Mouse (Mus musculus) intestine, embryonic 16.5 days (tissue): ENCODE results near the gene Nradd. TPM values are rescaled to one million over a fixed set of nuclear protein-coding genes. Genes with fewer than 3 reads are reported as not detected.

Source experiments
- ATAC-seq: fragments of 200-750 bp; cut with Nextera tagmentation; 2 replicates; pipeline ENCODE4 v1.8.0; 2017; ENCODE audit warnings: moderate TSS enrichment, moderate library complexity
- H3K27ac ChIP-seq: fragments of 300-500 bp; sonication (generic); 2 replicates; pipeline ENCODE4 v1.5.1; 2014; ENCODE audit warnings: mild to moderate bottlenecking, low read length
- H3K27me3 ChIP-seq: fragments of 300-500 bp; sonication (generic); replicated peaks from 2 replicates; pipeline ENCODE4 v1.6.1; 2014; ENCODE audit warnings: low read length, control low read depth, mixed read lengths; ENCODE audit not compliant: control insufficient read depth, insufficient read depth
- H3K36me3 ChIP-seq: fragments of 300-500 bp; sonication (generic); 2 replicates; pipeline ENCODE4 v1.6.1; 2014; ENCODE audit warnings: low read length, control low read depth; ENCODE audit not compliant: control insufficient read depth, insufficient read depth
- H3K4me1 ChIP-seq: fragments of 300-500 bp; sonication (generic); 2 replicates; pipeline ENCODE4 v1.6.1; 2014; ENCODE audit warnings: low read length, control low read depth, mixed read lengths; ENCODE audit not compliant: control insufficient read depth, insufficient read depth
- H3K4me2 ChIP-seq: fragments of 300-500 bp; sonication (generic); 2 replicates; pipeline ENCODE4 v1.6.1; 2014; ENCODE audit warnings: low read depth, low read length, control low read depth
- H3K4me3 ChIP-seq: fragments of 300-500 bp; sonication (generic); 2 replicates; pipeline ENCODE4 v1.5.1; 2014; ENCODE audit warnings: mild to moderate bottlenecking, low read length
- H3K9ac ChIP-seq: fragments of 300-500 bp; sonication (generic); 2 replicates; pipeline ENCODE4 v1.6.1; 2014; ENCODE audit warnings: low read depth, low read length
- H3K9me3 ChIP-seq: fragments of 300-500 bp; sonication (generic); 2 replicates; pipeline ENCODE4 v1.6.1; 2016; ENCODE audit warnings: low read length, control low read depth; ENCODE audit not compliant: control insufficient read depth
- WGBS: fragments of 180-500 bp; shearing (Covaris S2); extraction: QIAGEN DNeasy Blood & Tissue Kit; methylation state at CpG from one replicate; pipeline ENCODE4 v1.1.7; 2014; 5-methylcytosine and 5-hydroxymethylcytosine counted together
- polyA plus RNA-seq: library from polyadenylated mRNA; unstranded; fragments of >200 nt; fragmentation: Nextera tagmentation; extraction: Ambion mirVana; gene quantifications from 2 replicates; pipeline ENCODE4 v1.2.1, GENCODE M21; 2015

Nradd gene
- polyA plus RNA-seq, 1 experiment from 2014 or later, result 25.7 TPM

DNA sequence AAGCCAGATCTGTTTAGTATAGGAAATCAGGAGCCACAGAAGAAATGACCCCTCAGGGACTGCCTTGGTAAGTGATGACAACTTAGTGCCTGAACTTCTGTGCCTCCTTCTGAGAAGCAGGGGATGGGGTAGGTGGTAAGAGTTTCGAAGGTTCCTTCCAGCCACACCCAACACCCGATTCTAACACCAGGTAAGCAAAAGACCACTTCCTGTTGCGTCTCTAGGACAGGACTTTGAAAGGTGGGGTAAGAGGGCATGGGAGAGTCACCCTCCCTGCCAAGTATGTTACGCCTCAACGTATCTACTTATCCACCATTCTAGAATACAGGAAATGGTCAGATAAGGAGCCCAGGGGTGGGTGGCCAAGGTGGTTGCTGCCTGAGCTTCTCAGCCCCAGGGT, 16.8 kb upstream of the Nradd start:
- WGBS, result 87% methylated on average over 5 of the region's 5 CpGs
- H3K27me3 ChIP-seq, result no peaks in the 10 kb centered on the region
- no peak for ATAC-seq

DNA sequence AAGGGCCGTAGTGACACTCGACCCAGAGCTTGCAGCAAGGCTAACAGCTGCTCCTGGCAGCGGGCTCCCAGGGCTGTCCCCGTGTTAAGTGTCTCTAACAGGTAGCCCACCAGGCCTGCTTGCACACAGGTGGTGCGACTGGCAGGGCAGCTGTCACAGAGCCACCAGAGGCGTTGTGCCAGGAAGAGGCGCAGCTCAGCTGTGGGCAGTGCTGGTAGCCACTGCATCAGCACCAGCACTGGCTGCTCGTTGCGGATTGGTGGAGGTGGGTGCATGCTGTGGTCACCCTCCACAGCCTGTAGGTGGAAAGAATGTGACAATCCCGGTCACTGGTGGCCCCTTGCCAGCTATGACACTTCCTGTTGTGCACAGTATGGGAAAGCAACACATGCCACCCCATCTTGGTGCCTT, 14.4 kb upstream of the Nradd start:
- Histone ChIP-seq H3K4me3 (no peak overlapping the region), H3K36me3 (peaks cover 3% of the 10 kb centered on the region; the same call in 1 of the 2 replicates), H3K4me2 (no peak overlapping the region), H3K9ac (no peak overlapping the region), H3K27me3 (no peaks in the 10 kb centered on the region), H3K27ac (no peak overlapping the region), H3K9me3 (no peaks in the 10 kb centered on the region), H3K4me1 (no peaks in the 10 kb centered on the region)
- ATAC-seq, result no peak
- WGBS, result 84% methylated on average over 10 of the region's 10 CpGs

More for the DNA sequence above, 16.8 kb upstream of the Nradd start:
- Histone ChIP-seq H3K36me3 (peaks cover 3% of the 10 kb centered on the region; the same call in 1 of the 2 replicates), H3K27ac (no peak overlapping the region), H3K4me1 (no peaks in the 10 kb centered on the region), H3K4me3 (no peak overlapping the region), H3K9ac (no peak overlapping the region), H3K4me2 (no peak overlapping the region), H3K9me3 (no peaks in the 10 kb centered on the region)

DNA sequence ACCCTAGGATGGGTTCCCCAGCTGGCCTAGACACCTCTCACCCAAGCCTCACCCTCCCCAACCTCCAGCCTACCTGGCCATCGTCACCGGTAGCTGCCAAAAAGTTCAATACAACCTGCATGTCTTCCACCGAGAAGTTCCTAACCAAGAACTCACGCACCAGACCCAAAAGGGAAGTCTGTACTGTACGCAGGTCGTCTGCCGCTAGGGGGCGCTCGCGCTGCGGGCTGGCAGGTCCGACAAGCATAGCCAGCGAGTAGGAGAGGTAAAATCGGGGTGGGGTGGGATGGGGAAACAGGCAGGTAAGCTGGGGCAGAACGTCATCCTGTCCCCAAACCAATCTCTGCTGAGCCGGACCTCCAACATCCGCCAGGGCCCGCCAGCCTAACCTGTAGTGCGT, 11.0 kb upstream of the Nradd start:
- H3K4me2 ChIP-seq, result no peak overlapping the region
- no peaks in the 10 kb centered on the region for H3K9me3 ChIP-seq
- peak; percentile 67 for ATAC-seq
- 0 out of 2 replicates have a peak, but pooled peaks cover 3% of the 10 kb centered on the region for H3K36me3 ChIP-seq
- peaks cover 6% of the 10 kb centered on the region; the same call in 1 of the 2 replicates for H3K27me3 ChIP-seq
- H3K9ac ChIP-seq, result no peak overlapping the region
- 10% methylated on average over 19 of the region's 19 CpGs for WGBS
- H3K4me1 ChIP-seq, result 0 out of 2 replicates have a peak, but pooled peaks cover 2% of the 10 kb centered on the region
- H3K27ac ChIP-seq, result no peak overlapping the region
- no peak overlapping the region for H3K4me3 ChIP-seq

DNA sequence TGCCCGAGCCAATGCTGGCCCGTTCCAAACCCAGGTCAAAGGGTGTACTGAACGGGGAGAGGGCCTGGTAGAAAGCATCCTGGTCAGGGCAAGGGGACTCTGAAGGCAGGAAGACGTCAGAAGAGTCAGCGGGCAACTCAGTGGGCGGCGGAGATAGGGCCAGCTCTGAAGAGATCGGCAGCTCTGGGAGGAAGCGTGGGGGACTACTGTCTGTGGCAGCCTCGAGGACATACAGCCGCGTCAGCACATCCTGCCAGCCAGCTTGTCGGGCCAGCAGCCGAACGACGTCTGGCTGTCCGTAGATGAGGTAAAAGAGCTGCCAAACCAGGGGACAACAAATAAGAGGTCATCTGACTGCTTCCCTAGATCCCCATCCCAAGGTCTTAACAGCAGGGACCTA, 9.6 kb upstream of the Nradd start:
- 79% methylated on average over 17 of the region's 17 CpGs for WGBS
- no peak overlapping the region for H3K4me3 ChIP-seq

DNA sequence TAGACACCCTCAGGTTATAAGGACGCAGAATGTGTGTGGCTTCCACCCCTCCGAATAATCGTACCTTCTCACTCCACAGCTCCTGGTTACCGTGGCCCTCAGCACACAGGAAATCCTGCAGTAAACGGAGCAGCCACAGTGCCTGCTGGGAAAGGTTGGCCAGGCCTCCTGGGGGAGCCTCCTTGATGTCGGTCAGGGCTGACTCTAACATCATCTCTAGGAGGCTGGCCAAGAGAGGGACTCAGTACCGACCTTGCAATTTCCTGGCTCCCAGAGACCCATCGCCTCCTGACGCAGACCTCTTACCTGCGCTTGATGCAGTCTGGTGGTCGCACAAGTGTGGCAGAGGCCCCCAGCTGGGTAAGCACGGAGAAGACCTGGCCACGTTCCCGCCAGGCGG, 8.4 kb upstream of the Nradd start:
- no peak overlapping the region for H3K27ac ChIP-seq
- H3K9ac ChIP-seq, result no peak overlapping the region
- ATAC-seq, result no peak
- no peaks in the 10 kb centered on the region for H3K9me3 ChIP-seq
- H3K4me3 ChIP-seq, result no peak overlapping the region
- 83% methylated on average over 15 of the region's 15 CpGs for WGBS
- no peak overlapping the region for H3K4me2 ChIP-seq
- H3K4me1 ChIP-seq, result 0 out of 2 replicates have a peak, but pooled peaks cover 2% of the 10 kb centered on the region
- peaks cover 6% of the 10 kb centered on the region; the same call in 1 of the 2 replicates for H3K27me3 ChIP-seq
- no peaks in the 10 kb centered on the region for H3K36me3 ChIP-seq

More for the DNA sequence above, 9.6 kb upstream of the Nradd start:
- H3K9ac ChIP-seq, result no peak overlapping the region
- 0 out of 2 replicates have a peak, but pooled peaks cover 2% of the 10 kb centered on the region for H3K4me1 ChIP-seq
- peaks cover 6% of the 10 kb centered on the region; the same call in 1 of the 2 replicates for H3K27me3 ChIP-seq
- 0 out of 2 replicates have a peak, but pooled peaks cover 3% of the 10 kb centered on the region for H3K36me3 ChIP-seq
- H3K4me2 ChIP-seq, result no peak overlapping the region
- H3K27ac ChIP-seq, result no peak overlapping the region
- no peak for ATAC-seq
- H3K9me3 ChIP-seq, result no peaks in the 10 kb centered on the region

DNA sequence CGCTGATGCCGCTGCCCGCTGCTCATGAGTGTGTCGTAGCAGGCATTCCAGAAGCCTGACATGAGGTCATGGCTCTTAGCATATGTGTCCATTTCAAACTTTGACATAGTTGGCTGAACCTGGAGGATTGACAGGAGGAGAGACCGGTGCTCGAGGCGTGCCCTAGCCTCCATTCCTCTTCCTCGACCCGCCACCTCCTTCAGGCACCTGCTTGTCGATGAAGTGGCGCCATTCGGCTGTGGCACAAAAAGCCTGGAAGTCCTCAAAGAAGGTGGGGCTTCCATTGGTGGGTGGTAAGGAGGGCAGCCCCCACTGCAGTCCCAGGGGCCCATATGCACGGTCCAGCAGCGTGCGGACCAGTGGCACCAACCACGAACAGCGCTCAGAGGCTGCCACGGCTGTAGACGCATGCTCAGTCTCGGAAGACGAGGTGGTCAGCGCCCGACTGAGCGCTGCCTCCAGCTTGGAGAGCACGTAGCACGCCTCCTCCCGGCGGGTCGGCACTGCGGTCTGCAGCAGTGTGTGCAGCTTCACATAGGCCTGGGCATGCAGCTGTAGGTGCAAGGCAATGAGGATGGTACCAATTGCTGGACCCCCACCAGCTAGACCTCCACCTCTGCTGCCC, 7.5 kb upstream of the Nradd start:
- WGBS, result 48% methylated on average over 30 of the region's 30 CpGs
- Histone ChIP-seq H3K4me3 (0 out of 2 replicates have a peak overlapping the region, but pooled peaks have one; percentile 2), H3K9ac (no peak overlapping the region), H3K27me3 (peaks cover 6% of the 10 kb centered on the region; the same call in 1 of the 2 replicates), H3K27ac (no peak overlapping the region), H3K9me3 (no peaks in the 10 kb centered on the region), H3K4me1 (0 out of 2 replicates have a peak, but pooled peaks cover 2% of the 10 kb centered on the region), H3K36me3 (no peaks in the 10 kb centered on the region), H3K4me2 (no peak overlapping the region)
- ATAC-seq, result no peak

DNA sequence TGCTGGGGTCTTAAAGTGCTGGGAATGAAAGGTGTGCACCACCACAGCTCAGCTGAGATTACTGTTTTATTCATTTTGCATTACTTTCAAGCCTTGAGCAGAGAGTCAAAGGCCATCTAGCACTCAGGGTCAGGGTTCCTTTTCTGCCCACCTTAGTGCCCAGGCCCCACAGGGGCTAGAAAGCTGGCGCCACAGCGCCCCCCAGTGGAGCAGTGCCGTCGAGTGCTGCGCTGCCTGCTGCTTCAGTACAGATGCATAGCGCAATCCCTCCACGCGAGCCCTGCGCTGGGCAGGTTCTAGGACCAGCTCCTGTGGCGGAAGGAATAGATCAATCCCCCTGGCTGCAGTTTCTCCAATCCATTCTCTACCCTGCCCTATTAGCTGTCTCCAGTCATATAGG, 6.9 kb upstream of the Nradd start:
- Histone ChIP-seq H3K36me3 (no peaks in the 10 kb centered on the region), H3K27me3 (peaks cover 6% of the 10 kb centered on the region; the same call in 1 of the 2 replicates), H3K4me2 (no peak overlapping the region), H3K4me1 (0 out of 2 replicates have a peak, but pooled peaks cover 2% of the 10 kb centered on the region), H3K9me3 (no peaks in the 10 kb centered on the region), H3K27ac (no peak overlapping the region), H3K4me3 (no peak overlapping the region), H3K9ac (no peak overlapping the region)
- 27% methylated on average over 10 of the region's 10 CpGs for WGBS
- no peak for ATAC-seq

DNA sequence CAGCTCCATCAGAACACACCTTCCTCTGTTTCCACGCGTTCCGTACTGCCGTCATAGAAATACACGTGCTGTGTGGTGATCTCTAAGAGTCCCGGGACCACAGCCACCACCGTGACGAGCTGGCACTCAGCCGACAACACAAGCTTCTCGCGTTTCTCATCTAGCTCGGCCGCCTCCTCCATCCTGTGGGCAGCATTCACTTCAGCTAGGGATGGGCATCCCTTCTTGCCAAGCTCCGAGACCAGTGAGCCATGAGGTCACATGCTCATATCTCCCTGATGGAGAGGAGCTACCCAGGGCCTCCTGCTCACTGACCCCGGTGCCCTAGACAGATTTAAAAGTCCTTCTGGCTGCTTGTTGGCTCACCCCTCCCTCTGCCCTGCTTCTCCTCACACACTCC, 5.9 kb upstream of the Nradd start:
- Histone ChIP-seq H3K36me3 (no peaks in the 10 kb centered on the region), H3K27me3 (peaks cover 6% of the 10 kb centered on the region; the same call in 1 of the 2 replicates), H3K4me2 (no peak overlapping the region), H3K27ac (no peak overlapping the region), H3K4me3 (no peak overlapping the region), H3K9me3 (no peaks in the 10 kb centered on the region), H3K4me1 (peaks cover 5% of the 10 kb centered on the region), H3K9ac (no peak overlapping the region)
- 89% methylated on average over 15 of the region's 15 CpGs for WGBS
- no peak for ATAC-seq

DNA sequence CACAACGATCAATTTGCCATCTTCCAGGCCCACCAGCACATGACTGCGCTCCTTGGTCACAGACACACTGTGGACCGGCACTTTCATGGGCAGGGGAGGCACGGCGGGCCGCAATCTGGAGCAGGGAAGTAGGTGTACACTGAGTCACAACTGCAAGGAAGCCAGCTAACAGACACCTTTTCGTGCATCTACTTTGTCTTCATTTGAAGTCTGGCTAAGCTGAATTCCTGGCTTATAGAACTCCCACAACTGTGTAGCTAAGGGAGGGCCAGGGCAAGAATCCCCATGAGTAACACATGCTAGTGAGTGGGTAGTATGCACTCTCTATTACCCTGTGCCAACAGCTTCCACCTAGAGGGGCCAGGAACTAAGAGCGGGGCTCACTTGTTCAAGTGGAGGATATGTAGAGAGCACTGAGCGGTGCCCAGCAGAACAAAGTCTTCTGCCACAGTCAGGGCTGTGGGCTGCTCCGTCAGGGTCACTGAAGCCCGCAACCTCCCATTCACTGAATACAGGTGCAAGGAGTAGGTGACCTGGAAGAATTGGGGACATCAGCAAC, 1.2 kb upstream of the Nradd start:
- 73% methylated on average over 11 of the region's 11 CpGs for WGBS
- Histone ChIP-seq H3K27ac (no peak overlapping the region; the same call in 1 of the 2 replicates), H3K4me3 (peak overlapping the region; percentile 63), H3K9ac (peak overlapping the region; percentile 75), H3K36me3 (no peaks in the 10 kb centered on the region; the same call in 1 of the 2 replicates), H3K9me3 (no peaks in the 10 kb centered on the region), H3K27me3 (no peaks in the 10 kb centered on the region), H3K4me1 (peaks cover 20% of the 10 kb centered on the region), H3K4me2 (peak overlapping the region; percentile 99)
- no peak for ATAC-seq
